Mouse (Mus musculus) ES-E14 (cell line): ENCODE measurements around the gene Sec61a1.

Source experiments
- CHD2 ChIP-seq: IDR thresholded peaks from 2 replicates; pipeline ENCODE4 v1.6.1; 2014; ENCODE audit warnings: mild to moderate bottlenecking, low read depth, low read length, inconsistent platforms
- HCFC1 ChIP-seq: IDR thresholded peaks from 2 replicates; pipeline ENCODE4 v1.6.1; 2012; ENCODE audit warnings: low read length, inconsistent platforms, borderline replicate concordance; ENCODE audit not compliant: insufficient read depth
- ZC3H11A ChIP-seq: IDR thresholded peaks from 2 replicates; pipeline ENCODE4 v1.6.1; 2012; ENCODE audit warnings: low read depth, mild to moderate bottlenecking, inconsistent platforms, low read length, borderline replicate concordance
- ZNF384 ChIP-seq: IDR thresholded peaks from 2 replicates; pipeline ENCODE4 v1.6.1; 2012; ENCODE audit warnings: low read depth, low read length, inconsistent platforms

DNA sequence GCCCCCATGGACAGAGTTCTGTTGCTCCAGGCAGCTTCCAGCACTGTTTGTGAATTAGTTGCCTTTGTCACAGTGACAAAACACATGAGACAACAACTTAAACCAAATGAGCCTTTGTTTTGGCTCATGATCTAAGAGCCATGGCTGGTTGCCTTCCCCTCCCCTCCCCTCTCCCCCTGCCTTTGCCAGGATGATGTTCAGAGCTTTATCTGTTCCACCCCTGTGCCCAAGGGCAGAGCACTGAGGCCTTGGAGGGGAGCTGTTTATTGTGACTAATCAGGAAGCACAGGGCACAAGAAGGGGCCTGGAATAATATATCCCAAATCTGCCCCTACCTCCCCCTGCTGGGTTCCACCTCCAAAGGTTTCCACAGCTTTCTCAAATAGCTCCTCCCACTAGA lies 11.6 kb upstream of the Sec61a1 start:
- TF ChIP-seq ZC3H11A (no peak), ZNF384 (no peak), HCFC1 (no peak), CHD2 (no peak)
